Mouse (Mus musculus) ES-Bruce4 (cell line): Measurements from ENCODE around the gene Bcam. TPM values are rescaled to one million over a fixed set of nuclear protein-coding genes. Genes with fewer than 3 reads are reported as not detected.

Source experiments
- H3K27ac ChIP-seq: 2 replicates; pipeline ENCODE4 v1.5.1; 2012; ENCODE audit warnings: low read length, inconsistent platforms; ENCODE audit not compliant: insufficient read depth
- H3K27me3 ChIP-seq: 2 replicates; pipeline ENCODE4 v1.6.1; 2012; ENCODE audit warnings: mild to moderate bottlenecking, low read length, inconsistent platforms; ENCODE audit not compliant: control insufficient read depth, poor library complexity, insufficient read depth, severe bottlenecking
- H3K36me3 ChIP-seq: 2 replicates; pipeline ENCODE4 v1.6.1; 2012; ENCODE audit warnings: inconsistent platforms, mild to moderate bottlenecking, low read length, moderate library complexity; ENCODE audit not compliant: control insufficient read depth, poor library complexity, insufficient read depth, severe bottlenecking
- H3K4me1 ChIP-seq: one replicate; pipeline ENCODE4 v1.8.1; 2011; ENCODE audit warnings: low read length; ENCODE audit not compliant: control insufficient read depth, insufficient read depth
- H3K4me3 ChIP-seq: 2 replicates; pipeline ENCODE4 v1.5.1; 2011; ENCODE audit warnings: low read depth, mild to moderate bottlenecking, low read length
- H3K9ac ChIP-seq: 2 replicates; pipeline ENCODE4 v1.6.1; 2012; ENCODE audit warnings: low read depth, mild to moderate bottlenecking, inconsistent platforms; ENCODE audit not compliant: poor library complexity, severe bottlenecking
- H3K9me3 ChIP-seq: replicated peaks from 2 replicates; pipeline ENCODE4 v1.6.1; 2012; ENCODE audit warnings: mild to moderate bottlenecking, low read length, inconsistent platforms; ENCODE audit not compliant: control insufficient read depth, poor library complexity, insufficient read depth, severe bottlenecking
- CTCF ChIP-seq: IDR thresholded peaks from one replicate; pipeline ENCODE4 v1.8.1; 2011; ENCODE audit warnings: low read depth, low read length
- EP300 ChIP-seq: IDR thresholded peaks from 2 replicates; pipeline ENCODE4 v1.6.1; 2011; ENCODE audit warnings: low read depth, low read length; ENCODE audit not compliant: insufficient read depth
- POLR2A ChIP-seq: IDR thresholded peaks from one replicate; pipeline ENCODE4 v1.8.1; 2011; ENCODE audit warnings: low read length; ENCODE audit not compliant: insufficient read depth
- polyA plus RNA-seq: library from polyadenylated mRNA; stranded (reverse); fragments of >200 nt; gene quantifications from 2 replicates; pipeline ENCODE4 v1.2.4, GENCODE M21; 2011; ENCODE audit warnings: low read depth; ENCODE audit not compliant: missing spikeins, insufficient read depth, insufficient read length

Bcam gene
- polyA plus RNA-seq, 1 experiment = 138 TPM

DNA sequence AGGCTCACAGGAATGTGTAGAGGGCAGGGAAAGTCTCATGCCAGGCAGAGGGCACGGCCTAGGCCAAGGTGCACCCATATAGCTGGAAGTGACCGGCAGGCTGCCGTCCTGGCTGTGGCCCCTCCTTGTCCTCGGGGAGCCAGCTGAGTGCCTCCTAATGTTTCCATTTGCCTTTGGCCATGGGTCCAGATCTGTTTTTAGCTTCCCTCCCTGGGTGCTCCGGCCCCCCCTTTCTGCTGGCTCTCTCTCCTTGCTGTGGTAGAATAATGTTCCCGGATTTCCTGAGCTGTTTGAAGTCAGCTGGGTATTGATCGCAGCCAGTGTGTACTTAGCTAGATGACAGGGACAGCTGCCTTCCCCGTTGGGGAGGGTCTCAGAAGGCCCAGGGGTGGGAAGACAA lies 12.8 kb upstream of the Bcam start:
- Histone ChIP-seq H3K27ac (no peak overlapping the region), H3K36me3 (no peaks in the 10 kb centered on the region), H3K27me3 (no peaks in the 10 kb centered on the region), H3K9ac (no peak overlapping the region), H3K4me1 (peaks cover 4% of the 10 kb centered on the region), H3K4me3 (no peak overlapping the region), H3K9me3 (peaks cover 6% of the 10 kb centered on the region; the same call in 1 of the 2 replicates)
- no peak for TF ChIP-seq CTCF
- no peak for TF ChIP-seq EP300
- TF ChIP-seq POLR2A = no peak

DNA sequence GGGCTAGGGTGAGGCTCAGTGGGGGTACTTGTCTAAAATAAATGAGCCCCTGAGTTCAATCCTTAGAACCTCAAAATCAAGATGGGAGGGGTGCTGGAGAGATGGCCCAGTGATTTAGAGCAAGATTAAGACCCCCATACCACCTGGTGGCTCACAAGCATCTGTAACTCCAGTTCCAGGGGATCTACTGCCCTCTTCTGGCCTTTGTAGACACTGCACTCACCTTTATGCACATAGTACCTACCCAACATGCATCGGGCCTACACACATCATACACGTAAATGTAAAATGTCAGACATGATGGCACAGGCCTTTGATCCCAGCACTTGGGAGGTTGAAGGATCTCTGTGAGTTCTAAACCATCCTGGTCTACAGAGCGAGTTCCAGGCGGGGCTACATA lies 11.8 kb upstream of the Bcam start:
- H3K36me3 ChIP-seq = no peaks in the 10 kb centered on the region
- H3K27me3 ChIP-seq = no peaks in the 10 kb centered on the region
- no peak for TF ChIP-seq EP300
- no peak for TF ChIP-seq POLR2A
- peak; percentile 65 for TF ChIP-seq CTCF
- peaks cover 4% of the 10 kb centered on the region for H3K4me1 ChIP-seq
- peaks cover 6% of the 10 kb centered on the region; the same call in 1 of the 2 replicates for H3K9me3 ChIP-seq
- no peak overlapping the region for H3K4me3 ChIP-seq
- no peak overlapping the region for H3K9ac ChIP-seq
- H3K27ac ChIP-seq = no peak overlapping the region

DNA sequence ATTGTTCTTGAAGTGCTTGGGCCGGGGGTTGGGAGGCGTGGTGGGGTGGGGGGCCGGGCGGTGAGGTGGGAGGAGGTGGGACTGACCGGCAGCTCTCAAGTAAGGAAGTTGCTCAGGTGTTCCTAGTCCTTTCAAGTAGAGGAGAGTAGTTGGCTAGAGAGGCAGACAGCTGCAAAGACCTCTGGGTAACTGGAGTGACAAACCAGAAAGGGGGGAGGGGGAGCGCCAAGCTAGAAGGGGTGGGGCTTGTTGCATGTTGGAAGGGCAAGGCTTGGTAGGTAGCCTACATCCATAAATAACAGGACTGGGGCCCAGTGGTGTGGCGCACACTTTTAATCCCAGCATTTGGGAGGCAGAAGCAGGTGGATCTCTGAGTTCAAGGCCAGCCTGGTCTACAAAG lies 10.9 kb upstream of the Bcam start:
- H3K4me3 ChIP-seq = no peak overlapping the region
- H3K9ac ChIP-seq = no peak overlapping the region
- peaks cover 6% of the 10 kb centered on the region; the same call in 1 of the 2 replicates for H3K9me3 ChIP-seq
- H3K36me3 ChIP-seq = no peaks in the 10 kb centered on the region
- no peaks in the 10 kb centered on the region for H3K27me3 ChIP-seq
- TF ChIP-seq POLR2A (no peak), EP300 (peak; percentile 60; the same call in 1 of the 2 replicates)
- H3K4me1 ChIP-seq = peaks cover 4% of the 10 kb centered on the region
- peak overlapping the region; percentile 46; the same call in 1 of the 2 replicates for H3K27ac ChIP-seq

- H3K27me3 ChIP-seq = no peaks in the 10 kb centered on the region
- H3K27ac ChIP-seq = no peak overlapping the region
- peaks cover 2% of the 10 kb centered on the region for H3K4me1 ChIP-seq
- H3K9me3 ChIP-seq = peaks cover 13% of the 10 kb centered on the region
- TF ChIP-seq POLR2A = no peak
- peak; percentile 40 for TF ChIP-seq CTCF
- H3K4me3 ChIP-seq = no peak overlapping the region
- H3K9ac ChIP-seq = no peak overlapping the region
- no peaks in the 10 kb centered on the region for H3K36me3 ChIP-seq
Measured at GRCm38 (mm10) chr7:19779903-19780302, 9.1 kb upstream of the Bcam start.

DNA sequence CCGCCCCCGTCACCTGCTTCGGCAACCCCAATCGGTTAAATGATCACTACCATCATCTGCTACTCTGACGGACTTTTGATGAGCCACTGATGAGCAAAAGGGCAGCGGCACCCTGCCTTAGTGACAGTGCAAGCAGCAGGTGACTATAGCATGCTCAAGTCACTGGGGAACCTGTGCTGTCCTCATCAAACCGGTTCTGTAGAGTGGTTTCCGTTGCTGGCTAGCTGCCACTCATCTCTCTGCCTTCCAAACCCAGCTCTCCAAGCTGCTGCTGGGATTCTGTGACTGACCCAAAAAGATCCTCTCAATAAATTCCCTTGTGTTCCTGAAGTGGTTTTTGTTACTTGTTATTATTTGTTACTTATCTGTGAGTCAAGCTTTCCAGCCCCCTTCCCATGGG lies 7.8 kb upstream of the Bcam start:
- H3K36me3 ChIP-seq = no peaks in the 10 kb centered on the region
- peaks cover 2% of the 10 kb centered on the region for H3K4me1 ChIP-seq
- no peak overlapping the region for H3K9ac ChIP-seq
- peaks cover 13% of the 10 kb centered on the region for H3K9me3 ChIP-seq
- H3K27ac ChIP-seq = no peak overlapping the region
- H3K27me3 ChIP-seq = no peaks in the 10 kb centered on the region
- TF ChIP-seq POLR2A (no peak), CTCF (no peak), EP300 (no peak)
- no peak overlapping the region for H3K4me3 ChIP-seq

GRCm38 (mm10) chr7:19777049-19777723 lies 6.4 kb upstream of the Bcam start:
- Histone ChIP-seq H3K27ac (no peak overlapping the region), H3K9me3 (peaks cover 13% of the 10 kb centered on the region), H3K4me1 (peaks cover under 1% of the 10 kb centered on the region), H3K36me3 (no peaks in the 10 kb centered on the region), H3K4me3 (no peak overlapping the region), H3K9ac (no peak overlapping the region), H3K27me3 (no peaks in the 10 kb centered on the region)
- TF ChIP-seq CTCF (no peak), EP300 (no peak), POLR2A (no peak)
